Mouse (Mus musculus) left cerebral cortex, postnatal 14 days (tissue): ENCODE data around the gene Itga9. TPM values are rescaled to one million over a fixed set of nuclear protein-coding genes. Genes with fewer than 3 reads are reported as not detected.

ENCODE experiments used
- DNase-seq, 2 experiments: peaks; one replicate each; pipeline ENCODE4 v3.0.0; 2021 to 2022; ENCODE audit warnings: low spot score in 2 of 2, mixed read lengths in 1 of 2
- intact Hi-C: fragments of 180-260 bp; cut with DNase I; formaldehyde crosslinking; loops from one replicate; pipeline ENCODE4 v1.15.1; 2025
- total RNA-seq, 2 experiments: library from RNA; stranded (reverse); gene quantifications; 2 replicates each; pipeline ENCODE4 v1.2.3; 2021

The Itga9 gene
- total RNA-seq, 2 experiments from 2014 or later = 7.3 to 8.9 TPM

DNA sequence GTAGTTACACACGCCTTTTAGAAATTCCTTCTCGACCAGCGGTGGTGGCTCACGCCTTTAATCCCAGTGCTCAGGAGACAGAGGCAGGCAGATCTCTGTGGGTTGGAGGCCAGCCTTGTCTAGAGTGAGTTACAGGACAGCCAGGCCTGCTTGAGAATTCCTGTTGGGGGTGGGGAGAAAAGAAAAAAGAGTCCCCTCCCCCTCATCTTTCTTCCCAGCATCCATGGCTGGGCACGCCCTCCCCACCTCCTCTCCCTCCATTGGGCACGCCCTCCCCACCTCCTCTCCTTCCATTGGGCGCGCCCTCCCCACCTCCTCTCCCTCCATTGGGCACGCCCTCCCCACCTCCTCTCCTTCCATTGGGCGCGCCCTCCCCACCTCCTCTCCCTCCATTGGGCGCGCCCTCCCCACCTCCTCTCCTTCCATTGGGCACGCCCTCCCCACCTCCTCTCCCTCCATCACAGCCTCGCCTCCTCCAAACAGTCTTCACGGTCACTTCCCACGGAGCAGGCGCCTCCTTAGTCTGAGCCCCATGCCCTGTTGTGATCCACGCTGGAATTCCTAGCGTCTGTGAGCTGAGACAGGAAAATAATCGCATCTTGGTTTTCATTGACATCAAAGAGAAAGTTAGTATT, 186.8 kb downstream of the Itga9 start:
- no peak for DNase-seq
- intact Hi-C loops = no loop called here

DNA sequence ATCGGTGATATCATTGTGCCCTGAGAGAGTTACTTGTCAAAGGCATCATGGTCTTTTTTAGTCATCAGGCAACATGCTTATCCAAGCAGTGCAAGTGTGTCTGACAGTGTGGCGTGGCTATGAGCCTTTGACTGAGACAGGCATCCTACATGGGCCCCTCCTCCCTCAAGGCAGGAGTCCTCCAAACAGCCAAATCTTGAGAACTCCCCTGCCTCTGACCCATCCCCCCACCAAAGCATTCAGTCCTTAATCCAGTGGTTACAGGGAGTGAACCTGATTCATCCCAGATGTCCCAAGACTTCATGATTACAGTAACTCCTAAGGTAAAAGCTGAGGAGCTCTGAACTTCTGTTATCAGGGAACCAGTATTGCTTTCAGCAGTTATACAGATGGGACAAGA, 188.2 kb downstream of the Itga9 start:
- intact Hi-C loops = no loop called here
- DNase-seq = no peak

DNA sequence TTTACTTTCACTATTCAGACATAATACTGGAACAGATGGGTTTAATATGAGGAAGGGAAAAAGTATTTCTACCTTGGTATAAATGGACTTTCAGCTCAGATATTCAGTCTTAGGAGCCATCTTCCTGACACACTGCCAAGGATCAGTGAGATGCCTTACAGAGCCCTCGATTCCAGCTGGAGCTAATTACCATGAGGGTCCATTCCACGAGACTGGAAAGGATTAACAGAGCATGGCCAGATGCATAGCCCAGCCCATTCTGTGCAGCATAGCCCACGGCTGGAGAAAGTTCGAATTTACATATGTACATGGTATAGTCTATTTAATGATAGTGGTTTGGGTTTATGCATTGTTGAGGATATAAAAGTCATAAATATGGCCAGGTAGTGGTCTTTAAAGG, 188.8 kb downstream of the Itga9 start:
- DNase-seq = no peak
- intact Hi-C loops = no loop called here

DNA sequence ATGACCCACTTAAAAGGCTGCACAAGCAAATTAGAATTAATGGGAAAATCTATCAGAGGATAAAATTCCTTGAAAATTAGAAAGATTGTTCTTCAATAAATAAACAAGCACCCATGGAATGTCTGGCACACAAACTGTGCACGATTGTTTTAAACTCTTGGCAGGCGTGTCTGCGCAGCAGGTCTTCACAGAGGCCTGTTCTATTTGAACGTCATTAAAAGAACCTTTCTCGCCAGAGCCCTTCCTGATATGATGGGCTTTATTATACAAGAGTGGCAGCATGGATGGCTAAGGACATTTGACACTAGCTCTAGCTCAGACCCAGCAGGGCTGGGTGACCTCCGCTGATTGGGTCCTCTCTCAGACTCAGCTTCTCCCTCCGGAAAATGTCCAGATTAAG, 192.6 kb downstream of the Itga9 start:
- DNase-seq = peak in 1 of 2 experiments; percentile 10
- intact Hi-C loops = no loop called here

DNA sequence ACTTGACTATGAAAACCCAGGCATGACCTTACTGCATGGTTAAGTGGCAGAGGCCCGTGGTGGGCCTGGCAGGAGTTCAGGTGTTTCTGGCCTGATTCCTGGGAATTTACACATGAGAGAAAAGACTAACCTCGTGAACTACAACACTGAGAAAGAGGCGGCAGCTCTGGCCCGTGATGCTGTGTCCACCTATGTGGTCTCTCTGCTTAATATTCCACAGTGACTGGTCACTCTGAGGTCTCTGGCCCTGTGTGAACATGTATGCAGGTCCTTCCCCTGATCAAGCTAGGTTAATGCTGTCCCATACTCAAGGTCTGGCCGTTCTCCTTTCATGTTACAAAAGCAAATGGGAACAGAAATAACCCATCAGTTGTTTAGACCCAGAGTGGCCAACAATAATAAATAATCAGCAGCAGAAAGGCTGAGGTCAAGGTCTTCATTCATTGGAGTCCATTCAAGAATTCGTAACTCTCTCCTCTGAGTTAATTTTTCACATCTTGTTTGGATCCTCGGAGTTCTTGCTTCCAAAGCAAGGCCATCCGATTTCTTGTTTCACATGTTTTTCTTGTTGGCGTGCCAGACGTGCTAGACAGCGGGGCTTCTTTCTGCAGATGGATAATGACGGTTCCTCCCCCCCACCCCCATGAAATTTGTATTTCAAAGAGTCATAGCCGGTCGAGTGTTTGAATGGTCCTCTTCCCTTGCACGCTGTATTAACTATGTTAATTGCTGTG, 194.9 kb downstream of the Itga9 start:
- no peak for DNase-seq
- intact Hi-C loops = no loop called here

DNA sequence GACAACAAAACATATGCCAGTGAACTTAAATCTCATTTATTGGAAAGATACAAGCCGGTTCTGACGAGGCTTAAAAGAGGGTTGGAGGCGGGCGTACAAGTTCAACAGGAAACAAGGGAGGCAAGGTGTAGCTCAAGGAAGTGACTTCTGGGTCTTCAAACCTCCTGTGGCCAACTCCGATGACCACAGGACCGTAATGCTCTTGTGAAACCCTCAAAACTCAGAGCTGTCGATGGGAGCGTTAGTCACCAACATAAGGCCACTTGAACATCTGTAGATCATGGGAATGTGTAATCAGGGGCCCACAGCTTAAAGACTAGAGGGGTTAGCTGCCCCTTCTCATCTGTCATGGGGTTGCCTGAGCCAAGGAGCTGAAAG, 195.4 kb downstream of the Itga9 start:
- intact Hi-C loops = no loop called here
- no peak for DNase-seq

DNA sequence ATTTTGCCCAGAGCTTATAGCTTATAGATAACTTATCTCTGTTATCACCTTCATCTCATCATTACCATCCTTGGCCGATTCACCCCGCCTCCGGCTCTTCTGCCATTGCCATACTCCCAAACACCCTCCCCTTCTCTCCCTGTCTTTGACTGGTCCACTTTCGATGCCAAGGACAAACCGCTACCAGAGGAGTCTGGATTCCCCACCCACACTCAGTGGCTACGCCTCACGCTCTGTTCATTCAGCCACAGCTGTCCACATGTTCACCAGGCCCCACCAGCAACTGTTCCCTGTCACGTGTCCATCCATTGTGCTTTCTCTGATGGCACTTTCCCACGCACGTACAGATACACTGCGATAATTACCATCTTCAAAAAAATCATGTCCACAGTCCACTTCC, 195.9 kb downstream of the Itga9 start:
- intact Hi-C loops = no loop called here

DNA sequence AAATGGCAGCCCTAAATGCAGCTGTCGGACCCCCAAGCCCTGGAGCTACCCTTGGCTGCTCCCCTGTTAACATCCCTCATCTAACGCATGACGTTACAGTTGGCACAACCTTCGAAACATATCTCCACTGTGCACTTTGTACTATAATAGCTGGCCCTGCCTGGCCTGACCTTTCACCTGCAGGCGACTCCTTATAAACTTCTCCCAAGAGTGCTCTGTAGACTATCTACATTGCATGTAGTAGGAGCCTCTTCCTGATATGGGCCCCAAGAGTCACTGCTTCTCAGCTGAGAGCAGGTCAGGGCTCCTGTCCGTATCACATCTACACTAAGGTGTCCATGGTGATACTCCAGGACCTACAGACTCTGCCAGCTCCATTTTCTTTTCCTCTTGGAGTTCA, 199.2 kb downstream of the Itga9 start:
- intact Hi-C loops = no loop called here

More for the DNA sequence above, 195.9 kb downstream of the Itga9 start:
- no peak for DNase-seq

DNA sequence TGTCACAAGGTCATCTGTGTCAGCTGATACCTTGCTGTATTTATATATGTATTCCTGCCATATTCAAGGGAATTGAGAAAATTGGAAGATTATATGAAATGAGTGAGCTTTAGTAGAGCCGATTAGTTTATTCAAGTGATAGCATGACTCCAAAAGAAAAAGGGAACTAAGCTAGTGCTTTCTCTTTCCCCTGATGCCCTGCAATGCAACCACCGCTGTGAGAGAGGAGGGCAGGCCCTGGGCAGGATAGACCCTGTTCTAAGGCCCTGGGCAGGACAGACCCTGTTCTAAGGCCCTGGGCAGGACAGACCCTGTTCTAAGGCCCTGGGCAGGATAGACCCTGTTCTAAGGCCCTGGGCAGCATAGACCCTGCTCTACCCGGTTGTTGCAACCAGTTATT, 201.2 kb downstream of the Itga9 start:
- intact Hi-C loops = no loop called here
- DNase-seq = no peak

More for the DNA sequence above, 199.2 kb downstream of the Itga9 start:
- DNase-seq = no peak

DNA sequence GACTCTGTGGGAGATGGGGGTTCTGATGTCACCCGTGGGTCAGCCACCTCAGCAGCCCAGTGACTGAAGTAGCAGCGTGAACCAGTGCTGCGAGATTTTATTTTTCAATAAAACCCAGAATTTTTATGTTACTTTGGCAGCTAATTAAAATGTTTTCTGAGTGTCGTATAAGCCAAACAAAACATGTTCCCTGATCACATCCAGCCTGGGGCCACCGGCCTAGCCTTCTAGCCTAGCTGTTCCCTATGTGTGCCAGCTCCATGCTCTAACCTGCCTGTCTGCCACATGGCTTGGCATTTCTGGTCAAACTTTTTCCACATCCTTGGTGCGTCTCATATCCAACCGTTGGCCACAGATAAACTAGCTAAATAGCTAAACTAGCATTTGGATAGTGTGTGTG, 205.7 kb downstream of the Itga9 start:
- intact Hi-C loops = no loop called here
- no peak for DNase-seq

DNA sequence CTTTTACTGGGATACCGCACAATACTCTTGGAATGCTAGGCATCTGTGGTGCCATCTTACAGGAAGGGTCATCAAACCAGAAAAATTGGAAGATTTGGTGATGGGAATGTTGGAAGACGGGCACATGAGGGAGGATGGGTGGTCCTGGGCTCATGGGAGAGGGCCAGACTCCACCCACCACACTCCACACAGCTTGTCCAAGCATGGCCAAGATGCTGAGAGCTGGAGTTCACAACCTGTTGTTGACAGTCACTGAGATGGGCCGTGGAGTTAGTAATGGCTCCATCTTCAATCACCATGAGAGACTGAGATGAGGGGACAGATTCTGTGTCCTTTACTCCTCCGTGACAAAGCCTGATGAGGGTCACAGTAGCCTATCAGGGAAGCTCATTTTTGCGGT, 207.0 kb downstream of the Itga9 start:
- DNase-seq = no peak
- intact Hi-C loops = no loop called here

DNA sequence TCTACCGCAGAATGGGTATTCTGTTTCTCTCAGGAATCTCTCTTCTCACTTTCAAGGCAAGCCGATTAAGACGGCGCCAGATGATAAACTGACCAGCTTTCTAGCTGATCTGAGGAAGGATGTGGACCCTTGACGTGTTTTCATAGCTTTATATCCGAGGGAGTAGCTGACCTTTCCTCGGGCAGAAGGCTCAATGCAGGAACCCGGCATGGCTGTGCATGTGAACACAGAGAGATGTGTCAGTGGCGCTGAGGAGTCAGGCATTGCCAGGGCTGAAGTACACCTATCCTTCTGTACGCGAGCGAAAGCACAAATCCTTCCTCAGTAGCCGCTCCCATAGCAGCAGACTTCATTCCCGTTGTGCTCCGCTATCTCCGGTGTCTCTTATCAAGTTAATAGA, 207.6 kb downstream of the Itga9 start:
- intact Hi-C loops = no loop called here
- no peak for DNase-seq

DNA sequence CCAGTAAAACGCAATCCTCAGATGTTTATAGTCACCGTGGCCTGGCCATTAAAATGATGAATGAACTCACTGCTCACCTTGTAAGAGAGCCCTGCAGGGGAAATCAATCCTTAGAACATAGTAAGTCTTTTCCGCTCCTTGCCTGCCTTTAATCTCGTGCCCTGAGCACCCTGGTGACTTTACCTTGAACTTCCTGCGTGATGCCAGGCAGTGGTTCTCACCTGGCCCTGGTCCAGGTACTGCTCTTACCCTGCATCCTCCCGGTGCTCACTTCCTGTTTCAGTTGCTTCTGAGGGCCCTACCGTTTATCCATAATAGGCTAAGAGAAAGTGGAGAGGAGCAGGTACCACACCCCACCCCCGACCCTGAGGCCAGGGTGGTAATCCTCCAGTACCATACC, 208.0 kb downstream of the Itga9 start:
- intact Hi-C loops = no loop called here
- no peak for DNase-seq

DNA sequence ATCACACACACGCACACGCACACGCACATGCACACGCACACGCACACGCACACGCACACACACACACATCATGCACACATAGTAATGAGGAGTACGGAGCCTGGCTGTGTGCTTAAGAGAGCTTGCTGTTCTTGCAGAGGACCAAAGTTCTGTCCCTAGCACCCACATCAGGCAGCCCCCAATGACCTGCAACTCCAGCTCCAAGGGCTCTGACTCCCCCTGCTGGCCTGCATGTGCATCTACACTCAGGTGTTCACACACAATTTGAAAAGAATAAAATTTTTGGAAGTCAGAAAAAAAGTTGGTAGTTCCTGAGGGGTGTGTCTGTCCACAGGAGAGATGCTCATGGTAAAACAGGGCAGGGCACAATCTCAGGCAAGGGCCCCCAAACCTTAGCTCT, 209.1 kb downstream of the Itga9 start:
- intact Hi-C loops = no loop called here
- no peak for DNase-seq

DNA sequence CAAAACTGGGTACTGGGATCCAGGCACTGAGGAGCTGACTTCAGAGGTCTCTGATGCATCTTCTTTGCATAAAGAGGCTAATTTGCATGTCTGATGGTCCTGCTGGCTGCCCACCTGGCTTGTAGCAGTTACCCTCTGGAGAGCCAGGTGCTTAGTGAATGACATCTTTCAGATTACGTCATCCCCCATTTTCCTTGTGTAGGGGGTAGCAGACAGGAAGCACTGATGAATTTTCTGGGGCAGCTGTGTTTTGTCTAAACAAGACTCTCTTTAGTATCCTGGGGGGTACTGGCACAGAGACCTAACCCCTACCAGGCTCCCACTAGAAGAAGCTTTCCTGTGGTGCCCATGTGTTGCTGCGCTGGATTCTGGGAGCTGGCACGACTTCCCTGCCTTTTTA, 212.0 kb downstream of the Itga9 start:
- no peak for DNase-seq
- intact Hi-C loops = no loop called here

DNA sequence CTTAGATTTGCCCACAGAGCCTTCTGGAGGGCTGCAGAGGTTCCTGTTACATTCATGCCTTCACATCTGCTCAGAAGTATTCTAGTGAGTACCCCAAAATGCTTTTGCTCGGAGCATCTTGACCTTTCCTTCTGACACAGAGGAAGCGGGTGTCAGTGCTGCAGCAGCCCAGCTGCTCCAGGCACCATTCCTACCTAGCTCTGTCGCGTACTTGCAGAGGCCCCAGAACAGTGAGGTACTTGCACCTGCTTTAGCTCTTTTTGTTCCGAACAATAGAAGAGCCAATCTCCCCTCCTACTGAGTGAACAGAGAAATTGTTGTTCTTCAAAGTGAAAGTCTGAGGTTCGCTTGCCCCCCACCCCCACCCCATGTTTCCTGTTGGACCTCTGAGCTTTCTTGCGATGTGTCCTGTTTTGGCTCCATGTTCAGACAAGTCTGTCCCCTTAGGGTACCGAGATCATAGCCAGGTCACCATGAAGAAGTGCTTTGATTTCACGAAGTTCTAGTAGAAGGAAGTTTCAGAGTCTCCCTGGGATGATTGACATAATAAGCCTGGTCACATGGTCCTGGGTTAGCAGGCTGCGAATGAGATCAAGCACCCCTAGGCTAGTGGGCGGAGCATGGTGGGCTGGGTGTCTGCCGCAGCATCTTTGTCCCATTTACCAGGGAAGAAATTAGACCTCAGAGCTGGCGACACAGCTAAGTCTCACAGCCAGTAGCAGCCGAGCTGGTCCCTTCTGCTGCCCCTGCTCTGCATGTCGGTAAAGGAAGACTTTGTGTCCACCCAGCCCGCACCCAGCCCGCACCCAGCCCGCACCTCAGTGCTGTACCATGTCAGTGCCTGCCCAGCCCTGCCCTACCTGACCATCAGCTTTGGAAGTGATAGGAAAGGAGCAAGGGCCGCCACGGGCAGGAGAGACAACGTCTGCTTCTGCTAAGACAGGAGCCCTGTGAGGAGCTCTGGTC, 215.0 kb downstream of the Itga9 start:
- intact Hi-C loops = no loop called here
- peak in 1 of 2 experiments; percentile 16 for DNase-seq

DNA sequence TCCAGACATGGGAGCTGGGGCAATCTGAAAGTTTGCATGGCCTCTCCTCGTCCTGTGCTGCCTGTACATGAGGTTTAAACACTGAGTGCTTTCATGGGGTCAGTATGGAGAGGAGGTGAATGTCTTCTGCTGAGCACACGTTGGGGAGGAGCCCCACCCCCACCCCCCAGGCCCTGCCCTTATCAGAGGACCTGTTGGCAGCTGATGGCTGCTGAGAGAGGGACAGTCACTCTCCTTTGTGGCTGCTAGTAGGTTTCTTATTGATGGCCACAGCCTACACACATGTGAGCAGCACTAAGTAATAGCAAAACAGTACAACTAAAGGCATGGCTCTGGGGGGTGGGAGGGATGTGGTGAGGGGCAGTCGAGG, 215.7 kb downstream of the Itga9 start:
- intact Hi-C loops = no loop called here
- DNase-seq = no peak

DNA sequence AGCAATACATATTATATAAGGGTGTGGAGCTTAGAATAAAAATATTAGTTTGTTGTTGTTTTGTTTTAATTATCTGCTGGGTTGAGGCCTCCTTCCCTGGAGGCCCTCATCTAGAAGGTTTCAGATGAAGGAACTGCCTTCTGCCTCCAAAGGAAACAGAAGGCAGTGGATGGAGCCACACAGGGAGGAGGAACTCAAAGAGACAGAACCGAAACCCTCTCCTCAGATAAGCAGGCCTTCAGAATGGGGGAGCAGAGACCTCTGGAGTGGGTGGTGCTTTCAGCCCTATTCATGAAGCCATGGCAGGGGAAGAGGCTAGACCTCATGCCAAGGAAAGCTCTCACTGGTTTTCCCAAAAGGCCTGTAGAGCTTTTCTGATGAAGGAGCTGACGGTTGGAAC, 216.1 kb downstream of the Itga9 start:
- no peak for DNase-seq
- intact Hi-C loops = no loop called here

DNA sequence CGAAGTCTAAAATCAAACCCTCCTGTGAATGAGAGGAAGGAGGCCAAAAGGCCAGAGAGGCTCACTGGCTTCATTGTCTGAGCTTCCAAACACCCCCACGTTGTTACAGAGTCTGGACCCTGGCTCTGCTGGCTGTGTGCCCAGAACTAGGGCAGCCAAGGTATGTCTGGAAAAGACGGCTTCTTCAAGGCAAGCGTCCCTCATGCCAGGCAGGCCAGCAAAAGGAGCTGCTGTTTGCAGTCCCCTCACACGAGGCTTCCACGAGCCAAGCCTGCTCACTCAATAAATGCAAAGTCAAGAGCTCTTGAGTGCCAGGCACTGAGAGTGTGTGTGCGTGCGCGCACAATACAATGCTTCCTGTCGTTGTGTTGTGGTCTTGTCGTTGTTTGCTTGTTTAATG, 224.6 kb downstream of the Itga9 start:
- DNase-seq = peak in 1 of 2 experiments; percentile 35
- intact Hi-C loops = no loop called here

DNA sequence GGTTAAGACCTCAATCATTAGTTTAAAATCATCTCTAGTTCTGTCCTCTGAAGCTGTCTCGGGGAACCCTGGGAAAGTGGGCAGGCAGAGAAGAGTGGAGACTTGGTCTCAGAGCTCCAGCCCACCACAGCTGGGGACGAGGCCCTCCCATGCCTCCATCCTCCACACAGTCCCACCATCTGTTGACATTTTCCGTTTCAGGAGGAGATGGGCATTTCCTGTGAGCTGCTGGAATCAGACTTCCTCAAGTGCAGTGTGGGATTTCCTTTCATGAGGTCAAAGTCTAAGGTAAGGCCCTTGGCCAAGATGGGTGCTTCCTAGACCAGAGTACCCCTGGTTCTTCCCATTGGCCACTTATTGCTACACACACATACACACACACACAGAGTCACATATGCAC, 226.0 kb downstream of the Itga9 start:
- intact Hi-C loops = no loop called here
- DNase-seq = no peak
